Mouse (Mus musculus): ENCODE measurements around the gene Hoxc12.

DNA sequence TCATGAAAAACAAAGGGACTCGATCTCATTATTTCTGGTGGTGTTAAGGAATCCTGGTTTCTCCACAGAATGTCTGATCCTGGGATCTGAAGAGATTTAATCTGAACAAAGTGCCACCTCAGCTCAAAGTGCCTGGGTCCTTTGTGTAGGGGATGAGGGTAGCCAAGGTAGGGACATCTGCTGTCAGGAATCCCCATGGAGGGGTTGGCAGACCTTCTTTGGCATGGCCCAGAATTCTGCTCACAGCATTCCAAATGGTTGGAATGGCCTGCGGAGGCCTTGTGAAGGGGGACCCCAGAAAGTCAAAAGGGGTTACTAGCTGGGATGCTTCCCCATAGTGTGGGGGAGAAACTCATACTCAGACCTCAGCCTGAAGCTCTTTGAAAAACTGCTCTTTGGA is 12.3 kb downstream of the Hoxc12 start:
- TF ChIP-seq POLR2A (IDR thresholded peaks at IDR 0.05; ENCODE audit: low read depth, low read length) (no peak), CTCF (IDR thresholded peaks at IDR 0.05; ENCODE audit: borderline replicate concordance, insufficient read depth, low read length) (no peak)
